Mouse (Mus musculus) embryonic facial prominence, embryonic 14.5 days (tissue): ENCODE data around the gene Kbtbd13. TPM values are rescaled to one million over a fixed set of nuclear protein-coding genes. Genes with fewer than 3 reads are reported as not detected.

Source experiments
- ATAC-seq: fragments of 200-750 bp; cut with Nextera tagmentation; 2 replicates; pipeline ENCODE4 v1.8.0; 2017; ENCODE audit warnings: low read depth, moderate number of reproducible peaks, moderate TSS enrichment
- DNase-seq: peaks from one replicate; pipeline ENCODE4 v3.0.0-alpha.2; 2015; ENCODE audit warnings: low spot score
- H3K27ac ChIP-seq: fragments of 300-500 bp; sonication (generic); replicated peaks from 2 replicates; pipeline ENCODE4 v1.5.1; 2014; ENCODE audit warnings: low read depth, mild to moderate bottlenecking, low read length, moderate library complexity
- H3K27me3 ChIP-seq: fragments of 300-500 bp; sonication (generic); replicated peaks from 2 replicates; pipeline ENCODE4 v1.6.1; 2014; ENCODE audit warnings: low read length; ENCODE audit not compliant: control insufficient read depth, insufficient read depth
- H3K36me3 ChIP-seq: fragments of 300-500 bp; sonication (generic); 2 replicates; pipeline ENCODE4 v1.6.1; 2014; ENCODE audit warnings: low read length, mixed read lengths; ENCODE audit not compliant: control insufficient read depth, insufficient read depth
- H3K4me1 ChIP-seq: fragments of 300-500 bp; sonication (generic); 2 replicates; pipeline ENCODE4 v1.6.1; 2014; ENCODE audit warnings: antibody characterized with exemption, low read length; ENCODE audit not compliant: control insufficient read depth, insufficient read depth
- H3K4me2 ChIP-seq: fragments of 300-500 bp; sonication (generic); 2 replicates; pipeline ENCODE4 v1.6.1; 2014; ENCODE audit warnings: low read depth, mild to moderate bottlenecking, low read length, moderate library complexity, mixed read lengths
- H3K4me3 ChIP-seq: fragments of 300-500 bp; sonication (generic); 2 replicates; pipeline ENCODE4 v1.5.1; 2014; ENCODE audit warnings: low read depth, mild to moderate bottlenecking, low read length
- H3K9ac ChIP-seq: fragments of 300-500 bp; sonication (generic); 2 replicates; pipeline ENCODE4 v1.6.1; 2014; ENCODE audit warnings: low read depth, mild to moderate bottlenecking, low read length, moderate library complexity, mixed read lengths
- H3K9me3 ChIP-seq: fragments of 300-500 bp; sonication (generic); 2 replicates; pipeline ENCODE4 v1.6.1; 2016; ENCODE audit warnings: low read length; ENCODE audit not compliant: control insufficient read depth
- WGBS: fragments of 180-500 bp; shearing (Covaris S2); extraction: QIAGEN DNeasy Blood & Tissue Kit; methylation state at CpG from one replicate; pipeline ENCODE4 v1.1.7; 2014; 5-methylcytosine and 5-hydroxymethylcytosine counted together
- polyA plus RNA-seq: library from polyadenylated mRNA; unstranded; fragments of >200 nt; fragmentation: Nextera tagmentation; extraction: Ambion mirVana; gene quantifications from 2 replicates; pipeline ENCODE4 v1.2.1, GENCODE M21; 2014

The Kbtbd13 gene
- 1.8 and 2.1 TPM in 2 replicates for polyA plus RNA-seq

GRCm38 (mm10) chr9:65391613-65391964 lies at the start of gene Kbtbd13:
Kbtbd13 (minus strand) TSS chr9:65391652.
- peaks cover 37% of the 10 kb centered on the region for H3K27me3 ChIP-seq
- WGBS: 39% methylated on average over 8 of the region's 8 CpGs
- no peak for DNase-seq

GRCm38 (mm10) chr9:65435671-65436301 lies 44.3 kb upstream of the Kbtbd13 start, which contains the start of gene Mtfmt:
Mtfmt (plus strand) TSS chr9:65435782.
- H3K36me3 ChIP-seq: peaks cover 24% of the 10 kb centered on the region
- peak within 1 kb of the TSS; percentile 81 for H3K9ac ChIP-seq
- under 1% methylated on average over 34 of the region's 54 CpGs for WGBS
- H3K27ac ChIP-seq: no peak within 1 kb of the TSS
- peaks cover 4% of the 10 kb centered on the region for H3K4me1 ChIP-seq
- no peaks in the 10 kb centered on the region for H3K9me3 ChIP-seq
- H3K4me2 ChIP-seq: peak within 1 kb of the TSS; percentile 61
- DNase-seq (peak; percentile 97), ATAC-seq (peak; percentile 96)
- no peaks in the 10 kb centered on the region for H3K27me3 ChIP-seq
- peak within 1 kb of the TSS; percentile 98 for H3K4me3 ChIP-seq

More at GRCm38 (mm10) chr9:65391613-65391964, at the start of gene Kbtbd13:
- no peaks in the 10 kb centered on the region for H3K36me3 ChIP-seq
- no peak within 1 kb of the TSS for H3K27ac ChIP-seq
- H3K9me3 ChIP-seq: no peaks in the 10 kb centered on the region
- peak within 1 kb of the TSS; percentile 51 for H3K4me3 ChIP-seq
- ATAC-seq: no peak
- peak within 1 kb of the TSS; percentile 60 for H3K9ac ChIP-seq
- peak within 1 kb of the TSS; percentile 69 for H3K4me2 ChIP-seq
- H3K4me1 ChIP-seq: 0 out of 2 replicates have a peak, but pooled peaks cover under 1% of the 10 kb centered on the region

- Histone ChIP-seq H3K9me3 (no peaks in the 10 kb centered on the region), H3K4me2 (no peak overlapping the region)
- ATAC-seq: no peak
Observed at GRCm38 (mm10) chr9:65435211-65435610, 43.8 kb upstream of the Kbtbd13 start.

GRCm38 (mm10) chr9:65434140-65434539 lies 42.7 kb upstream of the Kbtbd13 start:
- H3K4me1 ChIP-seq: peaks cover 4% of the 10 kb centered on the region
- H3K4me3 ChIP-seq: no peak overlapping the region
- H3K27ac ChIP-seq: no peak overlapping the region
- H3K27me3 ChIP-seq: no peaks in the 10 kb centered on the region
- 58% methylated on average over 5 of the region's 5 CpGs for WGBS
- no peaks in the 10 kb centered on the region for H3K9me3 ChIP-seq
- DNase-seq (no peak), ATAC-seq (no peak)
- peaks cover 12% of the 10 kb centered on the region for H3K36me3 ChIP-seq
- no peak overlapping the region for H3K4me2 ChIP-seq
- no peak overlapping the region for H3K9ac ChIP-seq

More at GRCm38 (mm10) chr9:65435211-65435610, 43.8 kb upstream of the Kbtbd13 start:
- H3K4me1 ChIP-seq: peaks cover 4% of the 10 kb centered on the region
- peak overlapping the region; percentile 98 for H3K4me3 ChIP-seq
- H3K9ac ChIP-seq: no peak overlapping the region
- no peak for DNase-seq
- 71% methylated on average over 4 of the region's 4 CpGs for WGBS
- no peaks in the 10 kb centered on the region for H3K27me3 ChIP-seq
- H3K27ac ChIP-seq: no peak overlapping the region
- H3K36me3 ChIP-seq: peaks cover 18% of the 10 kb centered on the region

- no peak for ATAC-seq
- H3K9ac ChIP-seq: no peak overlapping the region
- H3K36me3 ChIP-seq: no peaks in the 10 kb centered on the region
- no peaks in the 10 kb centered on the region for H3K9me3 ChIP-seq
- no peak overlapping the region for H3K27ac ChIP-seq
- H3K27me3 ChIP-seq: no peaks in the 10 kb centered on the region
- H3K4me3 ChIP-seq: no peak overlapping the region
- H3K4me2 ChIP-seq: no peak overlapping the region
- 1% methylated on average over 3 of the region's 3 CpGs for WGBS
- peaks cover 4% of the 10 kb centered on the region for H3K4me1 ChIP-seq
- DNase-seq: peak; percentile 69
Observed at GRCm38 (mm10) chr9:65432236-65432635, 40.8 kb upstream of the Kbtbd13 start.

GRCm38 (mm10) chr9:65430921-65431320 lies 39.5 kb upstream of the Kbtbd13 start:
- Histone ChIP-seq H3K36me3 (no peaks in the 10 kb centered on the region), H3K9ac (no peak overlapping the region), H3K9me3 (no peaks in the 10 kb centered on the region), H3K27me3 (no peaks in the 10 kb centered on the region), H3K4me3 (no peak overlapping the region), H3K4me2 (no peak overlapping the region), H3K27ac (no peak overlapping the region), H3K4me1 (no peaks in the 10 kb centered on the region)
- no peak for DNase-seq
- 89% methylated on average over 5 of the region's 5 CpGs for WGBS
- no peak for ATAC-seq

- Histone ChIP-seq H3K27ac (no peak overlapping the region), H3K4me1 (no peaks in the 10 kb centered on the region), H3K9ac (no peak overlapping the region), H3K27me3 (no peaks in the 10 kb centered on the region), H3K36me3 (no peaks in the 10 kb centered on the region), H3K9me3 (no peaks in the 10 kb centered on the region), H3K4me3 (no peak overlapping the region), H3K4me2 (no peak overlapping the region)
- DNase-seq (no peak), ATAC-seq (no peak)
Observed at GRCm38 (mm10) chr9:65430401-65430800, 38.9 kb upstream of the Kbtbd13 start.

GRCm38 (mm10) chr9:65428003-65428402 lies 36.6 kb upstream of the Kbtbd13 start:
- H3K4me1 ChIP-seq: no peaks in the 10 kb centered on the region
- 82% methylated on average over 5 of the region's 5 CpGs for WGBS
- no peak for DNase-seq
- H3K4me3 ChIP-seq: no peak overlapping the region
- no peaks in the 10 kb centered on the region for H3K27me3 ChIP-seq
- H3K36me3 ChIP-seq: no peaks in the 10 kb centered on the region
- no peak overlapping the region for H3K9ac ChIP-seq
- no peaks in the 10 kb centered on the region for H3K9me3 ChIP-seq
- H3K4me2 ChIP-seq: no peak overlapping the region
- H3K27ac ChIP-seq: no peak overlapping the region
- ATAC-seq: no peak

- no peaks in the 10 kb centered on the region for H3K9me3 ChIP-seq
- no peak overlapping the region for H3K27ac ChIP-seq
- H3K27me3 ChIP-seq: no peaks in the 10 kb centered on the region
- H3K4me1 ChIP-seq: no peaks in the 10 kb centered on the region
- 70% methylated on average over 2 of the region's 2 CpGs for WGBS
- ATAC-seq (no peak), DNase-seq (no peak)
- H3K36me3 ChIP-seq: no peaks in the 10 kb centered on the region
- H3K9ac ChIP-seq: no peak overlapping the region
- no peak overlapping the region for H3K4me3 ChIP-seq
- H3K4me2 ChIP-seq: no peak overlapping the region
Observed at GRCm38 (mm10) chr9:65427511-65427910, 36.1 kb upstream of the Kbtbd13 start.
